Mouse (Mus musculus) neural tube, embryonic 12.5 days (tissue): ENCODE results near the gene Gm973. TPM values are rescaled to one million over a fixed set of nuclear protein-coding genes. Genes with fewer than 3 reads are reported as not detected.

Experiments used
- ATAC-seq: fragments of 200-750 bp; cut with Nextera tagmentation; 2 replicates; pipeline ENCODE4 v1.8.0; 2017; ENCODE audit warnings: low read depth, mild to moderate bottlenecking, moderate TSS enrichment, moderate library complexity; ENCODE audit not compliant: low FRiP score
- H3K27ac ChIP-seq: fragments of 300-500 bp; sonication (generic); 2 replicates; pipeline ENCODE4 v1.5.1; 2016
- H3K27me3 ChIP-seq: fragments of 300-500 bp; sonication (generic); replicated peaks from 2 replicates; pipeline ENCODE4 v1.6.1; 2016; ENCODE audit warnings: mild to moderate bottlenecking
- H3K36me3 ChIP-seq: fragments of 300-500 bp; sonication (generic); 2 replicates; pipeline ENCODE4 v1.6.1; 2016; ENCODE audit warnings: mild to moderate bottlenecking
- H3K4me1 ChIP-seq: fragments of 300-500 bp; sonication (generic); 2 replicates; pipeline ENCODE4 v1.6.1; 2016
- H3K4me2 ChIP-seq: fragments of 300-500 bp; sonication (generic); replicated peaks from 2 replicates; pipeline ENCODE4 v1.6.1; 2016; ENCODE audit warnings: mild to moderate bottlenecking
- H3K4me3 ChIP-seq: fragments of 300-500 bp; sonication (generic); 2 replicates; pipeline ENCODE4 v1.5.1; 2016
- H3K9ac ChIP-seq: fragments of 300-500 bp; sonication (generic); 2 replicates; pipeline ENCODE4 v1.6.1; 2016; ENCODE audit warnings: mild to moderate bottlenecking
- H3K9me3 ChIP-seq: fragments of 300-500 bp; sonication (generic); 2 replicates; pipeline ENCODE4 v1.6.1; 2016; ENCODE audit warnings: mild to moderate bottlenecking
- WGBS: fragments of 180-500 bp; shearing (Covaris S2); methylation state at CpG from one replicate; pipeline ENCODE4 v1.1.7; 2016; 5-methylcytosine and 5-hydroxymethylcytosine counted together
- polyA plus RNA-seq: library from polyadenylated mRNA; unstranded; fragments of >200 nt; fragmentation: Nextera tagmentation; extraction: Ambion mirVana; gene quantifications from 2 replicates; pipeline ENCODE4 v1.2.1, GENCODE M21; 2016

Gm973 gene
- polyA plus RNA-seq, 1 experiment from 2014 or later: 5.0 TPM

DNA sequence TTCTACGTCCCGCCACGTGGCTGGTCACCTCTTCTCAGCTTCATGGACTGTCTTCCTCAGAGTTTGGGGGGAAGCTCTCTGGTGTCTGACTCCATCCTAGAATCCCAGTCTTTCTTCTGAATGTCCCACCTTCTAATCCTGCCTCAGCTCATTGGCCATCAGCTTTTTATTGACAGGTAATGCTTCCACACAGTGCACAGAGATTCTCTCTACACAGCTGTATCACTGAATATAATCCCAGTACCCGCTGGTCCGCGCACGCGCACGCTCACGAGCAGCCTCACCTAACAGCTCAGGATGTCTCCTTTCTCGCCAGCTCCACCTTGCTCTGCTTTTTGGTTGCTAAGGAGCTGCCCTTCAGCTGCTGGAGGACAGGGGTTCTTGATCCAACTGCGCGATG, 90.4 kb downstream of the Gm973 start:
- ATAC-seq: no peak
- Histone ChIP-seq H3K4me1 (no peaks in the 10 kb centered on the region), H3K27ac (no peak overlapping the region), H3K9me3 (no peaks in the 10 kb centered on the region), H3K9ac (no peak overlapping the region), H3K27me3 (no peaks in the 10 kb centered on the region), H3K36me3 (no peaks in the 10 kb centered on the region), H3K4me2 (no peak overlapping the region), H3K4me3 (no peak overlapping the region)
- 90% methylated on average over 13 of the region's 13 CpGs for WGBS

DNA sequence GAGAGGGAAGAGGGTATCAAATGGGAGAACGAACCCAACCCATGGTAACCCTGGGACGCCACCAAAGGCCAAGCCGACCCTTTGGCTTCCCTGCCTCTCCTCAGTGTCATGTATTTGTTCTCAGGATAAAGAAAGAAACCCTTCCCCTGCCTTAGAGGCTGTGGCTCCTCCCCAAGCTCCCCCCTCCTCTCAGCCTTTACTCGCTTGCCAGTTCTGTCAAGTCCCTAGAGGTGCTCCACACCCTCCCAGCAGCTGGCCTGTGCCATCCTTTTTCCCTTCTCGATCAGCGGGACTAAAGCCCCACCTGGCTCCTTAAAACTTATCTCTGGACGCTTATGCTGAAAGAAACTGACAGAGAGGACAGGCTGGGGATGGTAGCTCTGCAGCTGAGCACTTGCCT, 91.0 kb downstream of the Gm973 start:
- Histone ChIP-seq H3K27me3 (no peaks in the 10 kb centered on the region), H3K4me3 (no peak overlapping the region), H3K9me3 (no peaks in the 10 kb centered on the region), H3K27ac (no peak overlapping the region), H3K36me3 (no peaks in the 10 kb centered on the region), H3K4me1 (no peaks in the 10 kb centered on the region), H3K9ac (no peak overlapping the region), H3K4me2 (no peak overlapping the region)
- ATAC-seq: no peak
- 66% methylated on average over 7 of the region's 7 CpGs for WGBS

DNA sequence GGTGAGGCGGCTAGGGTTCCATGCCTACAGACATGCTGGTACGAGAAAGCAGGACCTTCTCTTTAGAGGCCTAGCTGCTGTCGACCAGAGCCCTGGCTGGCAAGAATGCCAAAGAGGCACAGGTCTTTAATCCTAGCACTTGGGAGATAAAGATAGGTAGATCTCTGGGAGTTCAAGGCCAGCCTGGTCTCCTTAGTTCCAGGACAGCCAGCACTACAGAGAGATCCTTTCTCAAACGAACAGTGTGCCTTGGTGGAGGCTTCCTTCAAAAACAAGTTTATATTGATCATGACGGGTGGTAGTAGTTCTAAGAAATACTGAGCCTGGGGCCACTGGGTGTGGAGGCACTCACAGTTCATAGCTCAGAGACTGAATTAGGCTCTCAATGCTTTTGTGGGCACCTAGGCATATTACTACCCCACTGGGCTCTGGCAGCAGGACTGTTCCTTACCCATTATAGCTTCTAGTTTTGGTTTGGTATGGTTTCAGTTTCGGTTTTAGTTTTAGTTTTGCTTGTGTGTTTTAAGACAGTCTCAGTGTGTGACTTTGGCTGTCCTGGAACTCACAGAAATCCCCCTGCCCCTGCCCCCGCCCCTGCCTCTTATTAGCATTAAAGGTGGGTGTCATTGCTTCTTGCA, 92.2 kb downstream of the Gm973 start:
- H3K4me3 ChIP-seq: no peak overlapping the region
- WGBS: 87% methylated on average over 7 of the region's 7 CpGs
- H3K9ac ChIP-seq: no peak overlapping the region
- no peaks in the 10 kb centered on the region for H3K9me3 ChIP-seq
- no peak for ATAC-seq
- no peaks in the 10 kb centered on the region for H3K4me1 ChIP-seq
- no peak overlapping the region for H3K4me2 ChIP-seq
- no peaks in the 10 kb centered on the region for H3K27me3 ChIP-seq
- no peak overlapping the region for H3K27ac ChIP-seq
- H3K36me3 ChIP-seq: no peaks in the 10 kb centered on the region

GRCm38 (mm10) chr1:59608920-59609319, 92.9 kb downstream of the Gm973 start:
- ATAC-seq: no peak
- H3K27me3 ChIP-seq: no peaks in the 10 kb centered on the region
- no peak overlapping the region for H3K27ac ChIP-seq
- H3K4me2 ChIP-seq: no peak overlapping the region
- no peaks in the 10 kb centered on the region for H3K36me3 ChIP-seq
- H3K4me3 ChIP-seq: no peak overlapping the region
- WGBS: 73% methylated on average over 5 of the region's 5 CpGs
- no peaks in the 10 kb centered on the region for H3K4me1 ChIP-seq
- no peak overlapping the region for H3K9ac ChIP-seq
- no peaks in the 10 kb centered on the region for H3K9me3 ChIP-seq

GRCm38 (mm10) chr1:59609458-59609857, 93.4 kb downstream of the Gm973 start:
- Histone ChIP-seq H3K36me3 (no peaks in the 10 kb centered on the region), H3K4me1 (no peaks in the 10 kb centered on the region), H3K27me3 (no peaks in the 10 kb centered on the region), H3K9ac (no peak overlapping the region), H3K27ac (no peak overlapping the region), H3K4me2 (no peak overlapping the region), H3K4me3 (no peak overlapping the region), H3K9me3 (no peaks in the 10 kb centered on the region)
- ATAC-seq: no peak
- WGBS: 89% methylated on average over 4 of the region's 4 CpGs

- H3K9ac ChIP-seq: no peak overlapping the region
- H3K36me3 ChIP-seq: no peaks in the 10 kb centered on the region
- no peaks in the 10 kb centered on the region for H3K27me3 ChIP-seq
- WGBS: 82% methylated on average over 10 of the region's 10 CpGs
- no peaks in the 10 kb centered on the region for H3K4me1 ChIP-seq
- no peaks in the 10 kb centered on the region for H3K9me3 ChIP-seq
- no peak overlapping the region for H3K4me2 ChIP-seq
- no peak overlapping the region for H3K4me3 ChIP-seq
- no peak overlapping the region for H3K27ac ChIP-seq
- ATAC-seq: no peak
Measured at GRCm38 (mm10) chr1:59609896-59610295, 93.8 kb downstream of the Gm973 start.

DNA sequence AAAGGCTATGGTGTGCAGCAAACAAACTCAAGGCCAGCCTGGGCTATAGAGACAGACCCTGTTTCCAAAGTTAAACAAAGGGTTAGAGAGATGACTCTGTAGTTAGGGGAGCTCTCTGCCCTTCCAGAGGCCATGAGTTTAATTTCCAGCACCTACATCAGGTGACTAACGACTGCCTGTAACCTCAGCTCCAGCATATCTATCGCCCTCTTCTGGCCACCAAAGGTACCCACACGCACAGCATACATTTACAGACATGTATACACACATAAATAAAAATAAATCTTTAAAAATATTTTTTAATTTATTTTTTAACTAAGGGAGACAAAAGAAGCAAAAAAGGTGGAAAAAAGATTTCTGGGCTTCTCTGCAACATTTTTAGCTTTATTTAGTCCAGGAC, 94.9 kb downstream of the Gm973 start:
- WGBS: 91% methylated on average over 3 of the region's 3 CpGs
- no peaks in the 10 kb centered on the region for H3K9me3 ChIP-seq
- H3K27me3 ChIP-seq: no peaks in the 10 kb centered on the region
- no peak overlapping the region for H3K4me2 ChIP-seq
- H3K4me1 ChIP-seq: no peaks in the 10 kb centered on the region
- ATAC-seq: no peak
- no peak overlapping the region for H3K27ac ChIP-seq
- no peak overlapping the region for H3K9ac ChIP-seq
- no peaks in the 10 kb centered on the region for H3K36me3 ChIP-seq
- no peak overlapping the region for H3K4me3 ChIP-seq

DNA sequence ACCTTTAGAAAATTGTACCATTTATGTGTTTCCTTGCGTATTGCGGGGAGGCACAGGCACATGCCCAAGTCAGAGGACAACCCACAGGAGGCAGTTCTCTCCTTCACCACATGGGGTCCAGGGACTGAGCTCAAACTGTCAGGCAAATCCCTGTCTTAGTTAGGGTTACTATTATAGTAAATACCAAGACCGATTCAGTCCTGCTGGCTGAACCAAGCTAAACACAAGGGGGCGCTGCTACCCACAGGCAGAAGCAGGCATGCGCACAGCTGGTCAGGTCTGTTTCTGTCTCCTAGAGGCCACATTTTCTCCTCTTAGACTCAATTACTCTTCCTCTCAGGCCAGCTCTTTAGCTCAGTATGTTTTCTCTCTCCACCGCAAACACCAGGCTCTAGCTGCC, 97.7 kb downstream of the Gm973 start:
- H3K4me1 ChIP-seq: no peaks in the 10 kb centered on the region
- no peak for ATAC-seq
- H3K36me3 ChIP-seq: no peaks in the 10 kb centered on the region
- no peaks in the 10 kb centered on the region for H3K9me3 ChIP-seq
- H3K27ac ChIP-seq: no peak overlapping the region
- no peaks in the 10 kb centered on the region for H3K27me3 ChIP-seq
- 47% methylated on average over 6 of the region's 6 CpGs for WGBS
- no peak overlapping the region for H3K9ac ChIP-seq
- H3K4me2 ChIP-seq: no peak overlapping the region
- no peak overlapping the region for H3K4me3 ChIP-seq

GRCm38 (mm10) chr1:59615021-59615420, 99.0 kb downstream of the Gm973 start:
- no peaks in the 10 kb centered on the region for H3K9me3 ChIP-seq
- no peak overlapping the region for H3K27ac ChIP-seq
- no peak overlapping the region for H3K4me3 ChIP-seq
- WGBS: 88% methylated on average over 2 of the region's 2 CpGs
- no peaks in the 10 kb centered on the region for H3K4me1 ChIP-seq
- no peak overlapping the region for H3K4me2 ChIP-seq
- H3K9ac ChIP-seq: no peak overlapping the region
- no peaks in the 10 kb centered on the region for H3K36me3 ChIP-seq
- H3K27me3 ChIP-seq: no peaks in the 10 kb centered on the region
- ATAC-seq: no peak

- no peak for ATAC-seq
- Histone ChIP-seq H3K4me2 (no peak overlapping the region), H3K27ac (no peak overlapping the region), H3K4me1 (no peaks in the 10 kb centered on the region), H3K36me3 (no peaks in the 10 kb centered on the region), H3K4me3 (no peak overlapping the region), H3K9me3 (no peaks in the 10 kb centered on the region), H3K27me3 (no peaks in the 10 kb centered on the region), H3K9ac (no peak overlapping the region)
- WGBS: 87% methylated on average over 10 of the region's 10 CpGs
Measured at GRCm38 (mm10) chr1:59619201-59619600, 103.1 kb downstream of the Gm973 start.

DNA sequence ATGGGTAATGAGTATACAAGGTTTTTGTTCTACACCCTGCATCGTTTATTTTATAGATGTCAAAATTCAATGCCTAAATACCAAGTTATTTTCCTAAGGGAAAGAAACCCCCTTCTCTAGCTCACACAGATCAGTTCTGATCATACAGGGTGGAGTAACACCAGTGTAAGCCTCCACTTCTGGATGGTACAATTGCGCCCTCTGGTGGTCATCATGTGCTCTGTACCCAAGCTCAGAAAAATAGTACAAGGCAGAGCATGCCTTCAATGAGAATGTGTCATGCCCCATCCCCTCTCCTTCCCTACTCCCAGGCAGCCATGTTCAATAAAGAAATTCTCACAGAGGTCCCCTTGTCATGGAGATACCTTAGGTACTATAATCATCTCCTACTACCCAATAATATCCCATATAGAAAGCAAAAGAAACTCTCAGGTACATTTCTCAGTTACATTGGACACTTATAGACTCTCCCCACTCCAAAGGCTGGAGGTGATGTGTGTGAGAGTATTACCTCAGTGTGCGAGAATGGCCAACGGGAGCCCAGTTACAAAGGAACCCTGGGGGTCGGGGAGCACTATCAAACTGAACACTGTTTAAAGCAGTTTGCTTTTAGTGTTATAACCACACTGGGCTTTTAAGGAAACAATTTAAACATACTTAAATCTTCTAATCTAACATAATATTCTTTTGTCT, 107.4 kb downstream of the Gm973 start:
- Histone ChIP-seq H3K27ac (no peak overlapping the region), H3K27me3 (no peaks in the 10 kb centered on the region), H3K4me1 (no peaks in the 10 kb centered on the region), H3K36me3 (no peaks in the 10 kb centered on the region), H3K4me2 (no peak overlapping the region), H3K9me3 (no peaks in the 10 kb centered on the region), H3K9ac (no peak overlapping the region), H3K4me3 (no peak overlapping the region)
- 33% methylated on average over 5 of the region's 5 CpGs for WGBS
- ATAC-seq: peak; percentile 79

GRCm38 (mm10) chr1:59625410-59625809, 109.3 kb downstream of the Gm973 start:
- 86% methylated on average over 5 of the region's 5 CpGs for WGBS
- H3K4me2 ChIP-seq: no peak overlapping the region
- no peak for ATAC-seq
- no peaks in the 10 kb centered on the region for H3K4me1 ChIP-seq
- H3K4me3 ChIP-seq: no peak overlapping the region
- H3K27me3 ChIP-seq: no peaks in the 10 kb centered on the region
- no peak overlapping the region for H3K27ac ChIP-seq
- H3K36me3 ChIP-seq: no peaks in the 10 kb centered on the region
- H3K9me3 ChIP-seq: no peaks in the 10 kb centered on the region
- H3K9ac ChIP-seq: no peak overlapping the region

GRCm38 (mm10) chr1:59629194-59629593, 113.1 kb downstream of the Gm973 start:
- H3K4me2 ChIP-seq: no peak overlapping the region
- no peaks in the 10 kb centered on the region for H3K27me3 ChIP-seq
- no peaks in the 10 kb centered on the region for H3K36me3 ChIP-seq
- WGBS: 61% methylated on average over 6 of the region's 6 CpGs
- H3K4me3 ChIP-seq: no peak overlapping the region
- H3K27ac ChIP-seq: no peak overlapping the region
- H3K9me3 ChIP-seq: no peaks in the 10 kb centered on the region
- no peaks in the 10 kb centered on the region for H3K4me1 ChIP-seq
- no peak overlapping the region for H3K9ac ChIP-seq
- ATAC-seq: no peak
